Comparison of ENCODE assay signal across 10 mouse cellular contexts in the genomic region with DNA sequence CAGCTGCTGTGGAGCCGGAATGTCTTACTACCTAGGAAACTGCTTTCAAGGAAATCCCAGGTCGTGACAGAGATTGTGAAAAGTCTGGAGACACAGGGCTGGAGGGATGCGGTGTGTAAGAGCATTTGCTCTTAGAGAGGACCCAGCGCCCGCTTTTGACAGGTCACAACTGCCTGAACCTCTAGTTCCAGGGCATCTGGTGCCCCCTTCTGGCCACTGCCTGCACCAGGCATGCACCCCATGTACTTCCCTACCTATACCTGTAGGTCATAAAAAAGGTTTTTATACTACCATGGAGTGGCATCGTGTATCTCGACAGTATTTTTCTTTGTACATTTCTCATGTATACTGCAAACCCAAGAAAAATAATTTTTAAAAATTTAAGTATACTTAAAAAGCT.
DNase-seq lines count a peak whose midpoint lies in the region; ATAC-seq and TF ChIP-seq lines count a peak whose summit lies in the region.
"Had no signal": no experiment of that assay in that cellular context is flagged by ENCODE, and none has a peak within 500 bp of the region (broad histone marks: within the 10 kb centered on the region; RNA-seq: fewer than 3 reads in every experiment).

No protein-coding gene starts in this region.

- TF ChIP-seq POLR2A in limb, embryonic 14.5 days (IDR thresholded peaks at IDR 0.05; ENCODE audit: borderline replicate concordance, extremely low read depth, insufficient read depth, insufficient read length) = no peak
- TF ChIP-seq POLR2A in bone marrow macrophage, adult 2 months (IDR thresholded peaks at IDR 0.05; ENCODE audit: borderline replicate concordance, low read depth, low read length) = no peak

- no peak for ATAC-seq in limb, embryonic 14.5 days (ENCODE audit: low FRiP score, low read depth)
- ATAC-seq in stomach, postnatal 0 days (ENCODE audit: low FRiP score, low TSS enrichment) = no peak
- ATAC-seq in frontal cortex, adult (ENCODE audit: low TSS enrichment) = no peak
- ATAC-seq in heart, embryonic 11.5 days (replicated peaks; ENCODE audit: insufficient number of reproducible peaks, low FRiP score, low TSS enrichment) = no peak

- H3K27ac ChIP-seq in limb, embryonic 14.5 days (replicated peaks; ENCODE audit: low read depth, low read length) = no peak overlapping the region
- H3K27ac ChIP-seq in limb, embryonic 10.5 days = no peak overlapping the region
- no peak overlapping the region for H3K27ac ChIP-seq in ES-E14 (ENCODE audit: insufficient read depth, low read depth, low read length, poor library complexity, severe bottlenecking)
- H3K27ac ChIP-seq in bone marrow macrophage, adult 2 months (ENCODE audit: insufficient read depth, low read depth, low read length) = no peak overlapping the region
- no peak overlapping the region for H3K27ac ChIP-seq in stomach, postnatal 0 days (replicated peaks)
- no peak overlapping the region for H3K27ac ChIP-seq in heart, embryonic 11.5 days (ENCODE audit: low read depth, low read length)
- H3K27ac ChIP-seq: kidney, postnatal 0 days; lung, embryonic 15.5 days had no signal

- no peak overlapping the region for H3K4me2 ChIP-seq in limb, embryonic 14.5 days (replicated peaks; ENCODE audit: low read depth, low read length, severe bottlenecking)
- H3K4me2 ChIP-seq in stomach, postnatal 0 days (replicated peaks; ENCODE audit: low read depth) = no peak overlapping the region
- H3K4me2 ChIP-seq in heart, embryonic 11.5 days = no peak overlapping the region
- H3K4me2 ChIP-seq: lung, embryonic 15.5 days had no signal

- no peak for TF ChIP-seq EP300 in stomach, postnatal 0 days (optimal IDR thresholded peaks at IDR 0.05)

- H3K36me3 ChIP-seq in limb, embryonic 14.5 days (ENCODE audit: control insufficient read depth, insufficient read depth, low read length) = no peaks in the 10 kb centered on the region
- H3K36me3 ChIP-seq in limb, embryonic 10.5 days = no peaks in the 10 kb centered on the region
- H3K36me3 ChIP-seq in ES-E14 (ENCODE audit: control insufficient read depth, insufficient read depth, low read length, poor library complexity, severe bottlenecking) = no peaks in the 10 kb centered on the region
- no peaks in the 10 kb centered on the region for H3K36me3 ChIP-seq in stomach, postnatal 0 days (ENCODE audit: control insufficient read depth, insufficient read depth, low read length)
- no peaks in the 10 kb centered on the region for H3K36me3 ChIP-seq in heart, embryonic 11.5 days (ENCODE audit: control insufficient read depth, insufficient read depth, low read length)
- H3K36me3 ChIP-seq: lung, embryonic 15.5 days had no signal

- 90% methylated on average over 7 of the region's 7 CpGs for WGBS in limb, embryonic 14.5 days
- 90% methylated on average over 7 of the region's 7 CpGs for WGBS in limb, embryonic 10.5 days
- WGBS in stomach, postnatal 0 days = 92% methylated on average over 7 of the region's 7 CpGs
- WGBS in heart, embryonic 11.5 days (ENCODE audit: insufficient replicate concordance) = 86% methylated on average over 7 of the region's 7 CpGs

- peak; percentile 35; the same call in 1 of the 2 replicates for TF ChIP-seq CTCF in bone marrow macrophage, adult 2 months (IDR thresholded peaks at IDR 0.05; ENCODE audit: low read depth, low read length)
- TF ChIP-seq CTCF in stomach, postnatal 0 days (IDR thresholded peaks at IDR 0.05; ENCODE audit: low read depth) = peak; percentile 44; the same call in 1 of the 2 replicates

- peak; percentile 0 for DNase-seq in limb, embryonic 14.5 days (ENCODE audit: low spot score)
- no peak for DNase-seq in limb, embryonic 10.5 days (ENCODE audit: low spot score)
- peak; percentile 60 for DNase-seq in ES-E14 (ENCODE audit: low read depth, low spot score)
- no peak for DNase-seq in stomach, postnatal 0 days (ENCODE audit: low spot score)
- DNase-seq: cerebellum, adult 11-12 months had no signal

- H3K9ac ChIP-seq in limb, embryonic 14.5 days (ENCODE audit: low read depth, low read length, severe bottlenecking) = no peak overlapping the region
- no peak overlapping the region for H3K9ac ChIP-seq in ES-E14 (ENCODE audit: insufficient read depth, low read depth, low read length, poor library complexity, severe bottlenecking)
- no peak overlapping the region for H3K9ac ChIP-seq in stomach, postnatal 0 days (ENCODE audit: low read length)
- H3K9ac ChIP-seq in heart, embryonic 11.5 days (ENCODE audit: low read depth, low read length) = no peak overlapping the region
- H3K9ac ChIP-seq: lung, embryonic 15.5 days had no signal

- H3K4me3 ChIP-seq in limb, embryonic 14.5 days (replicated peaks; ENCODE audit: low read length) = no peak overlapping the region
- H3K4me3 ChIP-seq in limb, embryonic 10.5 days = no peak overlapping the region
- no peak overlapping the region for H3K4me3 ChIP-seq in ES-E14 (ENCODE audit: insufficient read depth in 1 of 2, low read depth in 1 of 2, low read length in 2 of 2, poor library complexity in 1 of 2, severe bottlenecking in 1 of 2)
- H3K4me3 ChIP-seq in bone marrow macrophage, adult 2 months (ENCODE audit: insufficient read depth, low read length) = no peak overlapping the region
- H3K4me3 ChIP-seq in stomach, postnatal 0 days (ENCODE audit: low read depth, low read length) = no peak overlapping the region
- no peak overlapping the region for H3K4me3 ChIP-seq in heart, embryonic 11.5 days (ENCODE audit: low read depth, low read length)
- H3K4me3 ChIP-seq: lung, embryonic 15.5 days had no signal

- in situ Hi-C loops in ES-E14 (cut with MboI; ENCODE audit: low sequenced_read_pairs in 2 of 2, unreplicated experiment in 2 of 2) = no loop called here

- H3K27me3 ChIP-seq in limb, embryonic 14.5 days (ENCODE audit: control insufficient read depth, insufficient read depth, low read length) = no peaks in the 10 kb centered on the region
- no peaks in the 10 kb centered on the region for H3K27me3 ChIP-seq in limb, embryonic 10.5 days (ENCODE audit: low read depth, poor library complexity, severe bottlenecking)
- no peaks in the 10 kb centered on the region for H3K27me3 ChIP-seq in stomach, postnatal 0 days (ENCODE audit: control insufficient read depth, insufficient read depth, low read length)
- H3K27me3 ChIP-seq in heart, embryonic 11.5 days (ENCODE audit: control insufficient read depth, insufficient read depth, low read length) = no peaks in the 10 kb centered on the region
- H3K27me3 ChIP-seq: lung, embryonic 15.5 days had no signal

- no peaks in the 10 kb centered on the region for H3K4me1 ChIP-seq in limb, embryonic 14.5 days (ENCODE audit: control insufficient read depth, insufficient read depth, low read length)
- no peaks in the 10 kb centered on the region for H3K4me1 ChIP-seq in limb, embryonic 10.5 days
- no peaks in the 10 kb centered on the region for H3K4me1 ChIP-seq in ES-E14 (ENCODE audit: control insufficient read depth in 2 of 2, insufficient read depth in 2 of 2, low read length in 2 of 2, poor library complexity in 1 of 2)
- H3K4me1 ChIP-seq in bone marrow macrophage, adult 2 months (ENCODE audit: control insufficient read depth, insufficient read depth, low read length) = no peaks in the 10 kb centered on the region
- no peaks in the 10 kb centered on the region for H3K4me1 ChIP-seq in stomach, postnatal 0 days (replicated peaks; ENCODE audit: control insufficient read depth, insufficient read depth)
- no peaks in the 10 kb centered on the region for H3K4me1 ChIP-seq in heart, embryonic 11.5 days (ENCODE audit: control insufficient read depth, insufficient read depth, low read length)
- H3K4me1 ChIP-seq: lung, embryonic 15.5 days had no signal

- no peaks in the 10 kb centered on the region for H3K9me3 ChIP-seq in limb, embryonic 14.5 days (ENCODE audit: control insufficient read depth, low read length)
- H3K9me3 ChIP-seq in limb, embryonic 10.5 days (replicated peaks) = no peaks in the 10 kb centered on the region
- no peaks in the 10 kb centered on the region for H3K9me3 ChIP-seq in ES-E14 (ENCODE audit: control insufficient read depth, insufficient read depth, low read depth, low read length)
- no peaks in the 10 kb centered on the region for H3K9me3 ChIP-seq in stomach, postnatal 0 days (ENCODE audit: control insufficient read depth, low read length)
- no peaks in the 10 kb centered on the region for H3K9me3 ChIP-seq in heart, embryonic 11.5 days (replicated peaks; ENCODE audit: control insufficient read depth, low read length)
- H3K9me3 ChIP-seq: lung, embryonic 15.5 days had no signal

TF ChIP-seq in ES-E14, 5 proteins besides CTCF, POLR2A, EP300 and RAD21:
- TF ChIP-seq HCFC1 (IDR thresholded peaks at IDR 0.05; ENCODE audit: borderline replicate concordance, insufficient read depth, low read length) (no peak), ZC3H11A (IDR thresholded peaks at IDR 0.05; ENCODE audit: borderline replicate concordance, low read depth, low read length) (peak; percentile 68; the same call in 1 of the 2 replicates), CHD2 (IDR thresholded peaks at IDR 0.05; ENCODE audit: low read depth, low read length) (no peak), MAFK (IDR thresholded peaks at IDR 0.05; ENCODE audit: insufficient read depth, low read depth, low read length) (no peak), ZNF384 (IDR thresholded peaks at IDR 0.05; ENCODE audit: low read depth, low read length) (no peak)

Comparison
In these comparisons a context has a peak if more than half of its experiments do, and no peak if none do; other contexts are left out.
1. DNase-seq: peak in limb, embryonic 14.5 days (single experiment) and ES-E14 (single experiment); none in limb, embryonic 10.5 days (single experiment) and stomach, postnatal 0 days (single experiment).